Comparison of ENCODE assay signal across 16 mouse cellular contexts in the genomic region with DNA sequence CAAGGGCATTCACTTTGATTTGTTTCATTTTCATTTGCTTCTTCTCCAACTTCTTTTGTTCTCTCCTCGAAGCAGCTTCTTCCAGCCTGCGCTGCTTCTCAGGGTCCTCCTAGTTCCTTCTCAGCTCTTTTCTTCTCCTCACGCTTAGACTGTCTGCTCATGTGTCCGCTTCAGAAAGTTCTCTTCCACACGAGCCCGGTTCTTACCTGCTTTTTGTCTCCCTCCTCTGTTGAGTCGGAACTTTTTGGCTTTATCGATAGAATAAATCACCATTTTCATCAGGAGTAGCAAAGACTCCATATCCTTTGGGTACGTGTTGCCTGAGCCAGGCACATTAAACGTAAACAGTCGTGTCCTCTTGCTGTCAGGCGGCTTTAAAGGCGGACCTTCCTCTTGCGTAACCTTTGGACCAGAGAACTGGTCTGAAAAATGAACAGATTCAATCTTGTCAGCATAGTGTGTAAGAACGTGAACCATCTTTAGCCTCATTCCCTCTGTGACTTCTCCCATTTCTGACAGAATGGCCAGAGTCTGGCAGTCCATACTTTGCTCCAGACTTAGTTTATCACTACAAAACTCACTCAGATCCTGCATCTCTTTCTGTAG.
DNase-seq lines count a peak whose midpoint lies in the region; TF ChIP-seq lines count a peak whose summit lies in the region.
"Had no signal": no experiment of that assay in that cellular context is flagged by ENCODE, and none has a peak within 500 bp of the region (broad histone marks: within the 10 kb centered on the region; RNA-seq: fewer than 3 reads in every experiment).

No protein-coding gene starts in this region.

- intact Hi-C loops in left cerebral cortex, postnatal 14 days (cut with DNase I) = no loop called here

- H3K4me1 ChIP-seq in kidney, adult 2 months (ENCODE audit: control insufficient read depth, insufficient read depth, low read length) = no peaks in the 10 kb centered on the region
- H3K4me1 ChIP-seq: embryonic facial prominence, embryonic 10.5 days; liver, embryonic 12.5 days; neural tube, embryonic 15.5 days had no signal

- H3K27ac ChIP-seq in kidney, adult 2 months (ENCODE audit: insufficient read depth, low read depth, low read length) = no peak overlapping the region
- H3K27ac ChIP-seq: embryonic facial prominence, embryonic 10.5 days; hindbrain, postnatal 0 days; liver, embryonic 12.5 days; neural tube, embryonic 15.5 days had no signal

- TF ChIP-seq POLR2A in kidney, adult 2 months (IDR thresholded peaks at IDR 0.05; ENCODE audit: low read depth, low read length) = no peak

- H3K27me3 ChIP-seq in kidney, adult 2 months (replicated peaks; ENCODE audit: control insufficient read depth, insufficient read depth, low read length) = no peaks in the 10 kb centered on the region
- H3K27me3 ChIP-seq: liver, embryonic 12.5 days; neural tube, embryonic 15.5 days had no signal

- H3K36me3 ChIP-seq in kidney, adult 2 months (ENCODE audit: control insufficient read depth, insufficient read depth, low read length) = no peaks in the 10 kb centered on the region
- H3K36me3 ChIP-seq: embryonic facial prominence, embryonic 10.5 days; G1E; liver, embryonic 12.5 days; neural tube, embryonic 15.5 days had no signal

- TF ChIP-seq CTCF in kidney, adult 2 months (conservative IDR thresholded peaks at IDR 0.05; ENCODE audit: insufficient read depth, insufficient read length, low read depth, low read length) = no peak

- peak; percentile 11 for DNase-seq in kidney, adult 9 months
- no peak for DNase-seq in kidney, adult 2 months
- peak; percentile 15 for DNase-seq in R1 (ENCODE audit: low read depth, low spot score)
- DNase-seq in lung, adult 18-20 months = peak; percentile 20 to 42
- peak; percentile 21 to 38 for DNase-seq in lung, postnatal 4 days
- no peak for DNase-seq in left cerebral cortex, postnatal 14 days (ENCODE audit: low spot score in 2 of 2)
- no peak for DNase-seq in left cerebral cortex, adult 18-20 months (ENCODE audit: low spot score in 2 of 2)
- DNase-seq: cerebellum, postnatal 14 days; forebrain, postnatal 0 days; heart, postnatal 14 days; retina, postnatal 1 day had no signal

- H3K4me3 ChIP-seq in kidney, adult 2 months (ENCODE audit: insufficient read depth, low read depth, low read length) = no peak overlapping the region
- H3K4me3 ChIP-seq: embryonic facial prominence, embryonic 10.5 days; liver, embryonic 12.5 days; neural tube, embryonic 15.5 days had no signal

- WGBS in kidney, adult 2 months = 76% methylated on average over 15 of the region's 15 CpGs

Comparison
In these comparisons a context has a peak if more than half of its experiments do, and no peak if none do; other contexts are left out.
1. DNase-seq: peak in kidney, adult 9 months (single experiment), R1 (single experiment), lung, adult 18-20 months (2 of 2) and lung, postnatal 4 days (2 of 2); none in kidney, adult 2 months (single experiment), left cerebral cortex, postnatal 14 days (0 of 2) and left cerebral cortex, adult 18-20 months (0 of 2).